Mouse (Mus musculus): ENCODE results near the gene Dvl2. TPM values are rescaled to one million over a fixed set of nuclear protein-coding genes. Genes with fewer than 3 reads are reported as not detected.

Dvl2 gene
- polyA plus RNA-seq, 1 experiment from 2014 or later: 17.1 TPM

DNA sequence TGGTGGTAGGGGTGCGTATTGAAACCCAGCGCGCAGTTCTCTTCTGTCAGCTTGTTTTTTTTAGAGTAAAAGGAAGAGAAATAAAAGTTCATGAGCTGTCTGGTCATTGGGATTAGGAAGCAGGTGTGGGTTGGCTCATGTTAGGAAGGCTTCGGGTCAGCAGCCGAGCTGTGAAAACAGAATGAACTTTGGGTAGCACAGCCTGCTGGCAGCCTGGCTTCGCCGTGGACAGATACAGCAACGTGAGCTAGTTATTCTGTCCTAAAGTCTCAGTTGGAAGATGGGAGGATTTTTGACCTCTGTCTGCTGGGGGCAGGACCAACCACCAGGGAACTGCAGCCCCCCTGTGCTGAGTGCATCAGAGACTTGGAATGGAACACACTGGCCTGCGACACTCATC, 57.4 kb downstream of the Dvl2 start:
- H3K9ac ChIP-seq (ENCODE audit: low read length): no peak overlapping the region
- no peak overlapping the region for H3K4me2 ChIP-seq (ENCODE audit: low read depth, low read length)
- no peak overlapping the region for H3K4me3 ChIP-seq (ENCODE audit: low read length)
- H3K27me3 ChIP-seq (ENCODE audit: control insufficient read depth, insufficient read depth, low read length): peaks cover 2% of the 10 kb centered on the region; the same call in 1 of the 2 replicates
- no peaks in the 10 kb centered on the region for H3K36me3 ChIP-seq (ENCODE audit: control insufficient read depth, insufficient read depth)
- 90% methylated on average over 9 of the region's 9 CpGs for WGBS
- no peak overlapping the region for H3K27ac ChIP-seq (ENCODE audit: low read length)
- no peaks in the 10 kb centered on the region for H3K4me1 ChIP-seq (ENCODE audit: control insufficient read depth, insufficient read depth, low read length)
- ATAC-seq (replicated peaks; ENCODE audit: extremely low read depth, insufficient read depth, low FRiP score): no peak
- H3K9me3 ChIP-seq (replicated peaks; ENCODE audit: control insufficient read depth, low read length): no peaks in the 10 kb centered on the region

DNA sequence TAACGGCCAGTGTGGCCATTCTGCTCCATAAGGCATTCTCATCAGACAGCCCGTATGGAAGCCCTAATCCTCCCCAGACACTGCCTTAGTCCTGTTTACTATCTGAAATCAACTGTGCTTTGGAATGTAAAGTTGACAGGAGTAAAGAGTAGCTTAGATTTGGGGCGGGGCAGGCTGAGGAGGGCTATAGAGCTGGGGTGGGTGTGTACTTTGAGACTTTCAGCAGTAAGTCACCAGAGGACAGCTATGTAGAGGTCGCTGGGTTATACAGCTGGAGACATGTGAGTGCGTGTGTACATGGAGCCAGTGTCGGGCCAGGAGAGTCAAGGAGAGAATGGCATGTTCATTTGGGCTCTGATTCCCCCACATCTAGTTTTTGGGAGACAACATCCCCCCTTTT, 59.5 kb downstream of the Dvl2 start:
- Histone ChIP-seq H3K27me3 (ENCODE audit: control insufficient read depth, insufficient read depth, low read length) (peaks cover 2% of the 10 kb centered on the region; the same call in 1 of the 2 replicates), H3K36me3 (ENCODE audit: control insufficient read depth, insufficient read depth) (no peaks in the 10 kb centered on the region), H3K9ac (ENCODE audit: low read length) (no peak overlapping the region), H3K9me3 (replicated peaks; ENCODE audit: control insufficient read depth, low read length) (no peaks in the 10 kb centered on the region; the same call in 1 of the 2 replicates), H3K4me1 (ENCODE audit: control insufficient read depth, insufficient read depth, low read length) (no peaks in the 10 kb centered on the region), H3K27ac (ENCODE audit: low read length) (no peak overlapping the region), H3K4me2 (ENCODE audit: low read depth, low read length) (no peak overlapping the region), H3K4me3 (ENCODE audit: low read length) (no peak overlapping the region)
- WGBS: 26% methylated on average over 6 of the region's 6 CpGs
- no peak for ATAC-seq (replicated peaks; ENCODE audit: extremely low read depth, insufficient read depth, low FRiP score)

MicroRNAs encoded within 50 kb of the gene (microRNA counts, 519-probe panel; counts per million panel counts)
- microRNA mmu-miR-324-3p: not detected
- microRNA mmu-miR-324-5p: 2,632 counts per million, percentile 66 among the panel's probes with 10 or more counts

Small RNA genes lying within 50 kb of the gene (microRNA-seq; reads per million reads assigned to microRNA genes)
- not detected for gene Gm44349
- gene Mir324: 2,192 reads per million, percentile 84 among the genes with 10 or more reads in this experiment

Other genes starting within 250 kb of the Dvl2 start
- gene Polr2a, start 242.0 kb upstream of the Dvl2 start, polyA plus RNA-seq (2015; fragmentation: Nextera tagmentation; extraction: Ambion mirVana): 13.8 and 16.9 TPM in 2 replicates
- gene Slc35g3, start 238.6 kb upstream of the Dvl2 start, polyA plus RNA-seq (2015; fragmentation: Nextera tagmentation; extraction: Ambion mirVana): 0.16 and 0.18 TPM in 2 replicates
- 3.6 TPM in 2 replicates for gene Zbtb4, start 234.7 kb upstream of the Dvl2 start, polyA plus RNA-seq (2015; fragmentation: Nextera tagmentation; extraction: Ambion mirVana)
- gene Chrnb1, start 204.7 kb upstream of the Dvl2 start, polyA plus RNA-seq (2015; fragmentation: Nextera tagmentation; extraction: Ambion mirVana): 5.8 and 6.0 TPM in 2 replicates
- gene Fgf11, start 198.7 kb upstream of the Dvl2 start, polyA plus RNA-seq (2015; fragmentation: Nextera tagmentation; extraction: Ambion mirVana): 2.2 and 3.0 TPM in 2 replicates
- 3.1 TPM in 2 replicates for gene Tmem102, start 195.0 kb upstream of the Dvl2 start, polyA plus RNA-seq (2015; fragmentation: Nextera tagmentation; extraction: Ambion mirVana)
- not detected in 2 replicates for gene Gm39566, start 185.3 kb upstream of the Dvl2 start, polyA plus RNA-seq (2015; fragmentation: Nextera tagmentation; extraction: Ambion mirVana)
- not detected in 2 replicates for gene Spem2, start 182.1 kb upstream of the Dvl2 start, polyA plus RNA-seq (2015; fragmentation: Nextera tagmentation; extraction: Ambion mirVana)
- not detected in 2 replicates for gene Spem1, start 178.4 kb upstream of the Dvl2 start, polyA plus RNA-seq (2015; fragmentation: Nextera tagmentation; extraction: Ambion mirVana)
- gene Nlgn2, start 162.8 kb upstream of the Dvl2 start, polyA plus RNA-seq (2015; fragmentation: Nextera tagmentation; extraction: Ambion mirVana): 1.6 and 2.0 TPM in 2 replicates
- 258 and 323 TPM in 2 replicates for gene Tmem256, start 162.1 kb upstream of the Dvl2 start, polyA plus RNA-seq (2015; fragmentation: Nextera tagmentation; extraction: Ambion mirVana)
- gene Plscr3, start 154.2 kb upstream of the Dvl2 start, polyA plus RNA-seq (2015; fragmentation: Nextera tagmentation; extraction: Ambion mirVana): 72.1 and 74.9 TPM in 2 replicates
- gene Tnk1, start 141.9 kb upstream of the Dvl2 start, polyA plus RNA-seq (2015; fragmentation: Nextera tagmentation; extraction: Ambion mirVana): 0.26 and 0.90 TPM in 2 replicates
- gene Tmem95, start 122.6 kb upstream of the Dvl2 start, polyA plus RNA-seq (2015; fragmentation: Nextera tagmentation; extraction: Ambion mirVana): not detected in 2 replicates
- 3.9 and 4.3 TPM in 2 replicates for gene Kctd11, start 119.2 kb upstream of the Dvl2 start, polyA plus RNA-seq (2015; fragmentation: Nextera tagmentation; extraction: Ambion mirVana)
- 10.8 and 19.9 TPM in 2 replicates for gene Acap1, start 105.1 kb upstream of the Dvl2 start, polyA plus RNA-seq (2015; fragmentation: Nextera tagmentation; extraction: Ambion mirVana)
- 4.1 and 4.4 TPM in 2 replicates for gene 2810408A11Rik, start 99.6 kb upstream of the Dvl2 start, polyA plus RNA-seq (2015; fragmentation: Nextera tagmentation; extraction: Ambion mirVana)
- 7.4 and 8.7 TPM in 2 replicates for gene Neurl4, start 99.5 kb upstream of the Dvl2 start, polyA plus RNA-seq (2015; fragmentation: Nextera tagmentation; extraction: Ambion mirVana)
- gene Gps2, start 86.7 kb upstream of the Dvl2 start, polyA plus RNA-seq (2015; fragmentation: Nextera tagmentation; extraction: Ambion mirVana): 50.1 and 51.2 TPM in 2 replicates
- gene Eif5a, start 78.6 kb upstream of the Dvl2 start, polyA plus RNA-seq (2015; fragmentation: Nextera tagmentation; extraction: Ambion mirVana): 1,137 and 1,317 TPM in 2 replicates
- gene Ybx2, start 64.8 kb upstream of the Dvl2 start, polyA plus RNA-seq (2015; fragmentation: Nextera tagmentation; extraction: Ambion mirVana): 5.3 and 7.3 TPM in 2 replicates
- 56.1 and 58.4 TPM in 2 replicates for gene Slc2a4, start 52.4 kb upstream of the Dvl2 start, polyA plus RNA-seq (2015; fragmentation: Nextera tagmentation; extraction: Ambion mirVana)
- 7.5 and 14.4 TPM in 2 replicates for gene Cldn7, start 35.8 kb upstream of the Dvl2 start, polyA plus RNA-seq (2015; fragmentation: Nextera tagmentation; extraction: Ambion mirVana)
- 23.9 and 25.0 TPM in 2 replicates for gene Ctdnep1, start 19.4 kb upstream of the Dvl2 start, polyA plus RNA-seq (2015; fragmentation: Nextera tagmentation; extraction: Ambion mirVana)
- gene Elp5, start 18.1 kb upstream of the Dvl2 start, polyA plus RNA-seq (2015; fragmentation: Nextera tagmentation; extraction: Ambion mirVana): 111 and 116 TPM in 2 replicates
- gene Gabarap, start 9.5 kb upstream of the Dvl2 start, polyA plus RNA-seq (2015; fragmentation: Nextera tagmentation; extraction: Ambion mirVana): 421 and 428 TPM in 2 replicates
- gene Phf23, start 4.8 kb upstream of the Dvl2 start, polyA plus RNA-seq (2015; fragmentation: Nextera tagmentation; extraction: Ambion mirVana): 42.0 and 43.9 TPM in 2 replicates
- 276 and 298 TPM in 2 replicates for gene Acadvl, start 14.8 kb downstream of the Dvl2 start, polyA plus RNA-seq (2015; fragmentation: Nextera tagmentation; extraction: Ambion mirVana)
- 4.6 and 4.7 TPM in 2 replicates for gene Dlg4, start 16.3 kb downstream of the Dvl2 start, polyA plus RNA-seq (2015; fragmentation: Nextera tagmentation; extraction: Ambion mirVana)
- not detected in 2 replicates for gene Asgr1, start 53.5 kb downstream of the Dvl2 start, polyA plus RNA-seq (2015; fragmentation: Nextera tagmentation; extraction: Ambion mirVana)
- gene Asgr2, start 92.0 kb downstream of the Dvl2 start, polyA plus RNA-seq (2015; fragmentation: Nextera tagmentation; extraction: Ambion mirVana): 0.22 TPM in 1 of 2 replicates, not detected in the other
- gene Mgl2, start 129.7 kb downstream of the Dvl2 start, polyA plus RNA-seq (2015; fragmentation: Nextera tagmentation; extraction: Ambion mirVana): 0.64 and 1.1 TPM in 2 replicates
- 0.51 and 1.1 TPM in 2 replicates for gene Clec10a, start 155.6 kb downstream of the Dvl2 start, polyA plus RNA-seq (2015; fragmentation: Nextera tagmentation; extraction: Ambion mirVana)
- 0.33 and 0.41 TPM in 2 replicates for gene Slc16a11, start 212.2 kb downstream of the Dvl2 start, polyA plus RNA-seq (2015; fragmentation: Nextera tagmentation; extraction: Ambion mirVana)
- gene Slc16a13, start 220.5 kb downstream of the Dvl2 start, polyA plus RNA-seq (2015; fragmentation: Nextera tagmentation; extraction: Ambion mirVana): 5.0 and 5.6 TPM in 2 replicates
- 18.1 and 20.2 TPM in 2 replicates for gene Bcl6b, start 229.2 kb downstream of the Dvl2 start, polyA plus RNA-seq (2015; fragmentation: Nextera tagmentation; extraction: Ambion mirVana)
- gene 0610010K14Rik, start 237.3 kb downstream of the Dvl2 start, polyA plus RNA-seq (2015; fragmentation: Nextera tagmentation; extraction: Ambion mirVana): 116 and 121 TPM in 2 replicates
- 8.2 and 9.0 TPM in 2 replicates for gene Gm21988, start 239.2 kb downstream of the Dvl2 start, polyA plus RNA-seq (2015; fragmentation: Nextera tagmentation; extraction: Ambion mirVana)
- gene Rnasek, start 239.2 kb downstream of the Dvl2 start, polyA plus RNA-seq (2015; fragmentation: Nextera tagmentation; extraction: Ambion mirVana): 218 and 227 TPM in 2 replicates